Mouse (Mus musculus): ENCODE results near the gene Lingo1.

Lingo1 gene

DNA sequence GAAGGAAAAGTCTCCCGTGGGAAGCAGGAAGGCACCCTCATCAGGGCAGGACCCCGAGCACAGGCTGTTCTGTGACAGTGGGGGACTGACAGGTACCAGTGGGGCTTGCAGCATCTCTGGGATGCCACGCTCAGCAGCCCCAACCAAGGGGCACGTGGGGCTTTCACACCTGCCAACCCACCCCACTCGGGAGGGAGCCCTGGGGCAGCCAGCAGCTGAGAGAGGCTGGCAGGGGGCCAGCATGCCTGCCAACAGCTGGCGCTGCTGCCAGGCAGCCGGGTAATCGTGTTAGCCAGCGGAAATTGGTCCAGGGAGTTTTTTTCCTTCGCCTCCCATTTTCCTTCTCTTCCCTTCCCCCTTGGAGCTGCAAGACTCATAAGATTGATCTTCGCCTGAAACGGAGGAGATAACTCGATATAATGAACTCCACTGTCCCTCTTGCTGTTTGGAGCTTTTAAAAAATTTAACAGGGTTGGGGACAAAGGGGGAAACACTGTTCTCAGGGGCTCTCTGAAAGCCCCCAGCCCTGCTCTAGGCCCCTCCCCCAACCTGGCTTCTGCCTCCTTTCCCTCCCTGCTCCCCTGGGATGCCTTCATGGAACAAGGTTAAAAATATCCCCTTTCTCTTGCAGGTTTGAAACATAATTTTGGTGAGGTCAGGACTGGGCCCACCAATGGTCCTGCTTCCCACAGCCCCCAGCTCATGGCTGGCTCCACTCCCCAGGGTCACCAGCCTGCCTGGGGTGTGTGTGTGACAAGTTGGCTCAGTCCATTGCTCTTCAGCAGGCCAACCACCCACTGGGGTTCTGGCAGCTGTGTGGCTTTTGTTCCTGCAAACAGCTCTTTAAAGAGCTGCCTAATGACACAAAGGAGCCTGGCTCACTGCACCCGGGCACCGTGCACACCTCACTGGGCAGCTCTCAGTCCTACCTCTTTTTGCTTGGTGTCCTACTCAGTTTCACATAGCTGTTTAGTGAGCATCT lies 68.3 kb downstream of the Lingo1 start:
- H3K9me3 ChIP-seq (ENCODE audit: low read length) = no peaks in the 10 kb centered on the region
- no peak overlapping the region for H3K4me3 ChIP-seq (replicated peaks; ENCODE audit: low read length)
- no peaks in the 10 kb centered on the region for H3K36me3 ChIP-seq (ENCODE audit: insufficient read depth, low read length)
- no peak for TF ChIP-seq NANOG (IDR thresholded peaks at IDR 0.05; ENCODE audit: borderline replicate concordance, low read length)
- no peak for TF ChIP-seq POU5F1 (IDR thresholded peaks at IDR 0.05; ENCODE audit: borderline replicate concordance, low read length)
- no peak for TF ChIP-seq CTCF (conservative IDR thresholded peaks at IDR 0.05; ENCODE audit: low read length)
- H3K27me3 ChIP-seq (ENCODE audit: insufficient read depth, low read length) = peaks cover 28% of the 10 kb centered on the region
- peaks cover 8% of the 10 kb centered on the region for H3K4me1 ChIP-seq (replicated peaks; ENCODE audit: low read depth, low read length)

GRCm38 (mm10) chr9:56725814-56726213 lies 70.5 kb downstream of the Lingo1 start:
- Histone ChIP-seq H3K36me3 (ENCODE audit: insufficient read depth, low read length) (no peaks in the 10 kb centered on the region), H3K9me3 (ENCODE audit: low read length) (no peaks in the 10 kb centered on the region), H3K27me3 (ENCODE audit: insufficient read depth, low read length) (peaks cover 39% of the 10 kb centered on the region), H3K4me3 (replicated peaks; ENCODE audit: low read length) (no peak overlapping the region), H3K4me1 (replicated peaks; ENCODE audit: low read depth, low read length) (peaks cover 8% of the 10 kb centered on the region)
- peak; percentile 73 for TF ChIP-seq CTCF (conservative IDR thresholded peaks at IDR 0.05; ENCODE audit: low read length)
- TF ChIP-seq POU5F1 (IDR thresholded peaks at IDR 0.05; ENCODE audit: borderline replicate concordance, low read length) = no peak

DNA sequence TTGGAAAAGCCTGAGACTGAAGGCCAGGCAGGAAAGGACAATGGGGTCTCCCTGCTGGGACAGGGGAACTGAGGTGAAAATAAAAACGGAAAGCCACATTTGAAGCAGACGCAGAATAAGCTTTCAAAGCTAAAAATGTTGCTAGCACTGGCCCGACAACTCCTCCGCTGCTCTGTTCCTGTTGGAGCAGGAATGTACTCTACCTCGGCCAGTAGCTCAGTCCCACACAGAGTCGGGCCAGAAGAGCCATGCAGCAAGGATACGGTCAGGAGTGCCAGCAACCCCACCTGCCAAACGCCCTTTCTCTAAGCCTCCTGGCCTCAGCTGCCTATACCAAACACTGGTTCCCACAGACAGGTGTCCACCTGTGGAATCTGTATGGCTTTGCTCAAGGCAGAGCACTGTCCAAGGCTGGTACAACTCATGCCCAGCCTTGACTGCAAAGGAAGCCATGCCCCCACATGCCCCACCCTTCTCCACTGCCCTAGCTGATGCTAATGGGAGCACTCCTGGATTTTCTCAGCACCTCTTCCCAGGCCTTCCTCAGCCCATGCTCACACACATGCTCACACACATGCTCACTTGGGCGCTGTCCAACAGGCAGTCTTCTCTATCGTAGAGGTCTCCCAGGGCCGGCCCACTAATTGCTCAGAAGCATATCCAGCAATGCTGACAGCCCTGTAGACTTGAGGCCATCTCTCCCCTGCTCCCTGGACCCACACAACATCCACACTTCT lies 74.0 kb downstream of the Lingo1 start:
- Histone ChIP-seq H3K9me3 (ENCODE audit: low read length) (no peaks in the 10 kb centered on the region), H3K4me3 (replicated peaks; ENCODE audit: low read length) (no peak overlapping the region), H3K4me1 (replicated peaks; ENCODE audit: low read depth, low read length) (no peaks in the 10 kb centered on the region), H3K27me3 (ENCODE audit: insufficient read depth, low read length) (peaks cover 30% of the 10 kb centered on the region), H3K36me3 (ENCODE audit: insufficient read depth, low read length) (no peaks in the 10 kb centered on the region)
- TF ChIP-seq NANOG (IDR thresholded peaks at IDR 0.05; ENCODE audit: borderline replicate concordance, low read length) (no peak), CTCF (conservative IDR thresholded peaks at IDR 0.05; ENCODE audit: low read length) (no peak), POU5F1 (IDR thresholded peaks at IDR 0.05; ENCODE audit: borderline replicate concordance, low read length) (no peak)

DNA sequence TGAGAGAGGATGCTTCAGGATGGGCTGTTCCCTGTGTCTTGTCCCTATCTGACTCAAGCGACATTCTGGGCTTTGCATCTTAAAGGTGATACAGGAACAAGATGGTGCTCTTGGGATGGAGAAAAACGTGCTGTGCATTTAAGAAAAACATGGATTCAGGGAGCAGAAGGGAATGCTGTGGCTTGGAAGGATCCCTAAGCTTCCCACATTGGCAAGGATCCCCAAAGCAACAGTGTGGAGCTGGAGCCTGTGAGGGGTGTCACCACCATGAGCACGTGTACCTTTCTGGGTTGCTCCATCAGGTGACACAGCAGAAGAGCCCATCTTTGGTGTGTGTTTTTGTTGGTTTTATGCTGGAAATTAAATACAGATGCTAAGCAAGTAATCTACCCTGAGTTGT lies 77.3 kb downstream of the Lingo1 start:
- no peaks in the 10 kb centered on the region for H3K36me3 ChIP-seq (ENCODE audit: insufficient read depth, low read length)
- H3K4me3 ChIP-seq (replicated peaks; ENCODE audit: low read length) = no peak overlapping the region
- H3K9me3 ChIP-seq (ENCODE audit: low read length) = no peaks in the 10 kb centered on the region
- no peak for TF ChIP-seq POU5F1 (IDR thresholded peaks at IDR 0.05; ENCODE audit: borderline replicate concordance, low read length)
- TF ChIP-seq CTCF (conservative IDR thresholded peaks at IDR 0.05; ENCODE audit: low read length) = no peak
- TF ChIP-seq NANOG (IDR thresholded peaks at IDR 0.05; ENCODE audit: borderline replicate concordance, low read length) = no peak
- no peaks in the 10 kb centered on the region for H3K4me1 ChIP-seq (replicated peaks; ENCODE audit: low read depth, low read length)
- H3K27me3 ChIP-seq (ENCODE audit: insufficient read depth, low read length) = peaks cover 24% of the 10 kb centered on the region

DNA sequence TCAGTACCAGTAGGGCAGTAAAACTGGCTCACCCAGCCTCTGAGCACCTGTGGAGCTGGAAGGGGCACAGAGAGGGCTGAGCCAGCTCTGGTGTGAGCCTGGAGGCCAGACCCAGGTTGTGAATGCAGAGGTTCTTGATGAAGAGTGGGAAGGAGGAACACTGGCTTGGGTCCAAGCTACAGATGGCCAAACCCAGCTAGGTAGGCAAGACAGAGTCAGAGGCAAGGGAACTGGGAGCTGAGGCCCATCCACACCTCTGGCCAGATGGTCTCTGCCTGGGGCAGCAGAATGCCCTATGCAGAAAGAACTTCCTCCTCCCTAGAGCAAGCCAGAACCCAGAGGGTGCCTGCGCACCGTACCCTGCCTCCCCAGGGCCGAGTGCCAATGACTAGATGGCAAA lies 79.7 kb downstream of the Lingo1 start:
- Histone ChIP-seq H3K36me3 (ENCODE audit: insufficient read depth, low read length) (no peaks in the 10 kb centered on the region), H3K4me1 (replicated peaks; ENCODE audit: low read depth, low read length) (no peaks in the 10 kb centered on the region), H3K9me3 (ENCODE audit: low read length) (no peaks in the 10 kb centered on the region), H3K27me3 (ENCODE audit: insufficient read depth, low read length) (peaks cover 10% of the 10 kb centered on the region), H3K4me3 (replicated peaks; ENCODE audit: low read length) (no peak overlapping the region)
- TF ChIP-seq CTCF (conservative IDR thresholded peaks at IDR 0.05; ENCODE audit: low read length) = no peak

DNA sequence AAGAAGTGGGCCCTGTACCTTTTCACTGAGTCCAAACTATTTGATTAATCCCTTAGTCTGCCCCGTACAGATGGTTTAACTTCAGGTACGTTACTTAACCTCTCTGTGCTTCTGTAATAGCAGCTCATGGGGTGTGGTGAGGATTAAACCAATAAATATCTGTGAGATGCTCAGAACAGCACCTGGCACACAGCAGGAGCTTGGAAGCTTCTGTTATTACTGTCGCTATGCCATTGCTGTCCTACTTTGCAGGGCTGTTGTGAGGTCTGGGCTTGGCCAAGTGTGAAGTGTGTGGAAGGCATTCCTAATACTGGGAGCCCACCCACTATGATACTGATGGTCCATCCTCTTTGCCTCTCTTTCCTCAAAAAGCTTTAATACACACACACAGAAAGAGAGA lies 80.2 kb downstream of the Lingo1 start:
- TF ChIP-seq CTCF (conservative IDR thresholded peaks at IDR 0.05; ENCODE audit: low read length) = no peak
- no peak for TF ChIP-seq NANOG (IDR thresholded peaks at IDR 0.05; ENCODE audit: borderline replicate concordance, low read length)
- TF ChIP-seq POU5F1 (IDR thresholded peaks at IDR 0.05; ENCODE audit: borderline replicate concordance, low read length) = no peak
- Histone ChIP-seq H3K36me3 (ENCODE audit: insufficient read depth, low read length) (no peaks in the 10 kb centered on the region), H3K9me3 (ENCODE audit: low read length) (no peaks in the 10 kb centered on the region), H3K4me3 (replicated peaks; ENCODE audit: low read length) (no peak overlapping the region), H3K27me3 (ENCODE audit: insufficient read depth, low read length) (peaks cover 9% of the 10 kb centered on the region), H3K4me1 (replicated peaks; ENCODE audit: low read depth, low read length) (no peaks in the 10 kb centered on the region)

DNA sequence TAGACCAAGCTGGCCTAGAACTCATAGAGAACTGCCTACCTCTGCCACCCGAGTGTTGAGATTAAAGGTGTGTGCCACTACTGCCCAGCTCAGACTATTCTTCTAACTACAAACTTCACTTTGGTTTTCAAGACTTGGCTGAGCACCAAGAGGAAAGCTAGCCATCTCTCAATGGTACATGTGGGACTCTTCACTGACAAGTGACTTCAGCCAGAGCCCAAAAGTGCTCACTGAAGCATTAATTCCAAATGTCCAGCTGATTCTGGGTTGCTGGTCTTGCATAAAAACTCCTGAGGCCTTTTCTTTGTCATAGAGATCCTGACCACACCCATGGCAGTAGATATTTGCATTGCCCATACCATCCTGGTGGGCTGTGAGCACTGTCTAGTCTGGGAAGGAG lies 81.9 kb downstream of the Lingo1 start:
- Histone ChIP-seq H3K4me1 (replicated peaks; ENCODE audit: low read depth, low read length) (no peaks in the 10 kb centered on the region), H3K4me3 (replicated peaks; ENCODE audit: low read length) (no peak overlapping the region), H3K36me3 (ENCODE audit: insufficient read depth, low read length) (no peaks in the 10 kb centered on the region), H3K27me3 (ENCODE audit: insufficient read depth, low read length) (peaks cover 13% of the 10 kb centered on the region), H3K9me3 (ENCODE audit: low read length) (no peaks in the 10 kb centered on the region)
- no peak for TF ChIP-seq CTCF (conservative IDR thresholded peaks at IDR 0.05; ENCODE audit: low read length)

- no peak for TF ChIP-seq POU5F1 (IDR thresholded peaks at IDR 0.05; ENCODE audit: borderline replicate concordance, low read length)
- TF ChIP-seq CTCF (conservative IDR thresholded peaks at IDR 0.05; ENCODE audit: low read length) = no peak
- no peak overlapping the region for H3K4me3 ChIP-seq (replicated peaks; ENCODE audit: low read length)
- no peaks in the 10 kb centered on the region for H3K36me3 ChIP-seq (ENCODE audit: insufficient read depth, low read length)
- H3K27me3 ChIP-seq (ENCODE audit: insufficient read depth, low read length) = peaks cover 8% of the 10 kb centered on the region; the same call in 1 of the 2 replicates
- H3K9me3 ChIP-seq (ENCODE audit: low read length) = no peaks in the 10 kb centered on the region
- H3K4me1 ChIP-seq (replicated peaks; ENCODE audit: low read depth, low read length) = no peaks in the 10 kb centered on the region
These were observed 83.5 kb downstream of the Lingo1 start for GRCm38 (mm10) chr9:56712667-56713369.

All from E14TG2a.4 (cell line).